Mouse (Mus musculus) neural tube, embryonic 10.5 days (tissue): ENCODE results near the gene Trim43c.
"Not testable (repeated sequence)": the region's sequence is repeated elsewhere in the genome, so short reads cannot be mapped to it uniquely, and the experiment has no call there.

Experiments used
- DNase-seq: peaks from one replicate; pipeline ENCODE4 v3.0.0-alpha.2; 2017; ENCODE audit warnings: low spot score; ENCODE audit errors: extremely low spot score

The Trim43c gene

DNA sequence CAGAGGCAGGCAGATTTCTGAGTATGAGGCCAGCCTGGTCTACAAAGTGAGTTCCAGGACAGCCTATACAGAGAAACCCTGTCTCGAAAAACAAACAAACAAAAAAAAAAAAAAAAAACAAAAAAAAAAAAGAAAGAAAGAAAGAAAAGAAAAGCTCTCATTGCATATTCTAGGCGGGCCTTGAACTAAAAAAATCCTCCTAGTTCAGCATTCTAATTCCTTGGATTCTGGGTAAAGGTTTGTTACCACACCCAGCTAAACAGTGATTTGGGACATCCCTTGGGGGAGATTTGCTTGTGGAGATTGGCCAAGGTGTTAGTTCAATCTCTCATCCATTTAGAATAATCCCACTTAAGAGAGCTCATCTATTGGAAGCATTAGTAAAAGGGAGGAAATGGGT lies at the start of gene Trim43c:
Gene Trim43c, plus strand, starts transcription at position 301 of the 400 bp plus-strand sequence.
- not testable (repeated sequence) for DNase-seq

- DNase-seq: not testable (repeated sequence)
These were observed 14.1 kb downstream of the Trim43c start for GRCm38 (mm10) chr9:88853072-88853471.

DNA sequence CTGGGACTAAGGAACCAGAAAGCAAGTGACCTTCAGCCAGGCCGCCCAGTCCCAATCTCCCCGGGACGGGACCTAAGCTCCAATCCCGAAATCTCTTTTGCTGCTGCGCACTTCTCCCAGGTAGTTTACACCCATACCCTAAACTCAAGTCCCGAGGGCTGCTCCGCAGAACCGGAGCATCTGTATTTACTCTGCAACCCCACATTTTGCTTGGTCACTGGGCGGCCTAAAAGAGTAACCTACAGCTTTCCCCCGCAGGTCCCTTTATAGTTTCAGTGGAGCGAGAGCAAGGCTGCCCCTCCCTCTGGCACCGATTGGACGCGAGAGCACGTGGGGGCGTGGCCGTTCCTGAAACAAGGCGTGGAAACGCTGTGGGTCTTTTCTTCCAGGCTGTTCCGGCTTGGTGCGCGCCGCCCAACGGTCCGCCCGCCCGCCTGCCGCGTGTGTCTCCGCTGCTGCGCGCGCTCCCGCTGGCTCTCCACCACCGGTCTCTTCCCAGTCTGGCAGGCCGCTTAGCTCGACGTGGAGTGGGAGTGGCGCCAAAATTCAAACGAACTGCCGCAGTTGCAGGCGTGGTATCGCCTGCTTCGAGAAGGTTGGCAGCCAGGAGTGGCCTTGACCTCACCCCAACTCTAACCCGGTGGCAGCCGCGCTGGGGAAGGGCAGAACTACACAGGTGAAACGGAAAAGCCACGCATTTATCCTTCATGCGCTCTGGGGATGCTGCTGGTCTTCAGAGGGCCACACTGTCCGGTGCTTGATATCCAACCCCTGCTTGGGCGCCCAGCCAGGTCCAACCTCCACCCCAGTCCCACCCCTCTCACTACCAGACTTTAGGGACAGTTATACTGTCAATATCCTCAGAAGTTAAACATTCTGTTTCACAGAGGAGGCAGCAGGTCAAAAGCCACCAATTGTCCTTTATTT lies 19.9 kb downstream of the Trim43c start:
- peak; percentile 85 for DNase-seq
